ENCODE assay signal across 9 mouse cellular contexts in genomic region chr8:84634849-84635304, GRCm38 (mm10). TPM values are rescaled to one million over a fixed set of nuclear protein-coding genes. Genes with fewer than 3 reads are reported as not detected.
A peak's percentile ranks its signal among the peaks of the same experiment; 100 is the strongest.
DNase-seq lines count a peak whose midpoint lies in the region; ATAC-seq and TF ChIP-seq lines count a peak whose summit lies in the region.
"Had no signal": no experiment of that assay in that cellular context is flagged by ENCODE, and none has a peak within 500 bp of the region (broad histone marks: within the 10 kb centered on the region; RNA-seq: fewer than 3 reads in every experiment).

No protein-coding gene starts in this region.

- WGBS in cerebellum, adult 2 months, result 2% methylated on average over 9 of the region's 9 CpGs
- WGBS in hindbrain, embryonic 16.5 days, result 24% methylated on average over 9 of the region's 9 CpGs
- 63% methylated on average over 9 of the region's 9 CpGs for WGBS in lung, adult 2 months

- no peak overlapping the region for H3K4me3 ChIP-seq in cerebellum, adult 2 months (replicated peaks; ENCODE audit: insufficient read depth, low read depth, low read length)
- no peak overlapping the region for H3K4me3 ChIP-seq in hindbrain, embryonic 16.5 days (ENCODE audit: low read length)
- no peak overlapping the region for H3K4me3 ChIP-seq in lung, adult 2 months (replicated peaks; ENCODE audit: extremely low read depth, low read depth, low read length)
- H3K4me3 ChIP-seq: megakaryocyte, embryonic 14.5 days had no signal

- no peaks in the 10 kb centered on the region for H3K9me3 ChIP-seq in hindbrain, embryonic 16.5 days (ENCODE audit: control insufficient read depth, low read length)

- ATAC-seq in hindbrain, embryonic 16.5 days, result no peak
- no peak for ATAC-seq in erythroblast, adult 5-6 weeks (replicated peaks; ENCODE audit: low FRiP score, poor library complexity, severe bottlenecking)

- peak overlapping the region; percentile 39; the same call in 1 of the 2 replicates for H3K9ac ChIP-seq in hindbrain, embryonic 16.5 days (ENCODE audit: low read depth, low read length)

- DNase-seq in lung, postnatal 10 days, result peak; percentile 49
- DNase-seq in lung, postnatal 25 days (ENCODE audit: low spot score), result no peak
- peak; percentile 98 to 99 for DNase-seq in cerebellum, adult 2 months
- DNase-seq in gastrocnemius, adult 8-10 months (ENCODE audit: low spot score in 2 of 2), result peak; percentile 74 to 85
- DNase-seq in ovary, postnatal 36 days (ENCODE audit: low spot score), result peak; percentile 86
- DNase-seq in lung, adult 2 months, result no peak

- no peak; the same call in 1 of the 2 replicates for TF ChIP-seq CTCF in cerebellum, adult 2 months (IDR thresholded peaks at IDR 0.05; ENCODE audit: borderline replicate concordance, insufficient read depth, low read depth, low read length)
- no peak for TF ChIP-seq CTCF in lung, adult 2 months (IDR thresholded peaks at IDR 0.05; ENCODE audit: insufficient read depth, low read length)

- H3K36me3 ChIP-seq in hindbrain, embryonic 16.5 days (ENCODE audit: control insufficient read depth, insufficient read depth, low read length), result peaks cover 13% of the 10 kb centered on the region; the same call in 1 of the 2 replicates

- TF ChIP-seq POLR2A in cerebellum, adult 2 months (IDR thresholded peaks at IDR 0.05; ENCODE audit: borderline replicate concordance, insufficient read depth, low read length), result no peak
- no peak for TF ChIP-seq POLR2A in lung, adult 2 months (IDR thresholded peaks at IDR 0.05; ENCODE audit: borderline replicate concordance, extremely low read depth, low read depth, low read length)

- H3K4me2 ChIP-seq in hindbrain, embryonic 16.5 days (ENCODE audit: low read length), result no peak overlapping the region

- H3K4me1 ChIP-seq in cerebellum, adult 2 months (ENCODE audit: control insufficient read depth, insufficient read depth, low read length), result peaks cover 46% of the 10 kb centered on the region
- H3K4me1 ChIP-seq in hindbrain, embryonic 16.5 days (ENCODE audit: control insufficient read depth, insufficient read depth, low read depth, low read length), result peaks cover 16% of the 10 kb centered on the region
- no peaks in the 10 kb centered on the region for H3K4me1 ChIP-seq in lung, adult 2 months (ENCODE audit: control insufficient read depth, insufficient read depth, low read length)

- no peaks in the 10 kb centered on the region for H3K27me3 ChIP-seq in cerebellum, adult 2 months (ENCODE audit: control insufficient read depth, insufficient read depth, low read length)
- H3K27me3 ChIP-seq in hindbrain, embryonic 16.5 days (replicated peaks; ENCODE audit: control insufficient read depth, insufficient read depth, low read length), result no peaks in the 10 kb centered on the region

- H3K27ac ChIP-seq in cerebellum, adult 2 months (ENCODE audit: insufficient read depth, low read length), result peak overlapping the region; percentile 90
- H3K27ac ChIP-seq in hindbrain, embryonic 16.5 days (ENCODE audit: low read depth, low read length), result peak overlapping the region; percentile 67

RNA-seq across cellular contexts. Expression of gene Ier2, which starts 27.8 kb away (rescaled TPM):
- 13.9 and 15.1 TPM in 2 replicates for polyA plus RNA-seq in cerebellum, adult 2 months (2012; rRNA removed)
- 1 to 10 TPM; 4.3 to 5.1 (median 4.5) TPM for total RNA-seq in gastrocnemius, adult 8-10 months (2022)
- polyA plus RNA-seq in hindbrain, embryonic 16.5 days (2015; fragmentation: Nextera tagmentation; extraction: Ambion mirVana), result 18.2 and 19.6 TPM in 2 replicates
- polyA plus RNA-seq in lung, adult 2 months (2012; rRNA removed), result 34.6 and 47.1 TPM in 2 replicates
- total RNA-seq in erythroblast, adult 5-6 weeks (2015; ENCODE audit: low replicate concordance), result 17.8 and 22.9 TPM in 2 replicates
- total RNA-seq in erythroblast, adult 5-6 weeks (2017; ENCODE audit: low replicate concordance), result 9.2 and 14.8 TPM in 2 replicates

RNA-seq across cellular contexts. Expression of gene Trmt1, which starts 51.2 kb away (rescaled TPM):
- 144 and 148 TPM in 2 replicates for polyA plus RNA-seq in cerebellum, adult 2 months (2012; rRNA removed)
- 10 to 100 TPM; 44.9 to 73.7 (median 53.5) TPM for total RNA-seq in gastrocnemius, adult 8-10 months (2022)
- polyA plus RNA-seq in hindbrain, embryonic 16.5 days (2015; fragmentation: Nextera tagmentation; extraction: Ambion mirVana), result 66.8 and 71.2 TPM in 2 replicates
- 87.5 and 99.1 TPM in 2 replicates for polyA plus RNA-seq in lung, adult 2 months (2012; rRNA removed)
- total RNA-seq in erythroblast, adult 5-6 weeks (2015; ENCODE audit: low replicate concordance), result 9.8 and 16.9 TPM in 2 replicates
- total RNA-seq in erythroblast, adult 5-6 weeks (2017; ENCODE audit: low replicate concordance), result 18.3 and 21.5 TPM in 2 replicates

RNA-seq across cellular contexts. Expression of gene Nacc1, which starts 52.8 kb away (rescaled TPM):
- 91.0 and 93.9 TPM in 2 replicates for polyA plus RNA-seq in cerebellum, adult 2 months (2012; rRNA removed)
- total RNA-seq in gastrocnemius, adult 8-10 months (2022), result 10 to 100 TPM; 17.6 to 26.4 (median 20.7) TPM
- polyA plus RNA-seq in hindbrain, embryonic 16.5 days (2015; fragmentation: Nextera tagmentation; extraction: Ambion mirVana), result 12.4 and 15.5 TPM in 2 replicates
- polyA plus RNA-seq in lung, adult 2 months (2012; rRNA removed), result 72.5 and 81.8 TPM in 2 replicates
- 12.7 and 19.9 TPM in 2 replicates for total RNA-seq in erythroblast, adult 5-6 weeks (2015; ENCODE audit: low replicate concordance)
- 8.2 and 13.1 TPM in 2 replicates for total RNA-seq in erythroblast, adult 5-6 weeks (2017; ENCODE audit: low replicate concordance)

Comparison
In these comparisons a context has a peak if more than half of its experiments do, and no peak if none do; other contexts are left out.
1. DNase-seq: peak in lung, postnatal 10 days (single experiment), cerebellum, adult 2 months (2 of 2), gastrocnemius, adult 8-10 months (2 of 2) and ovary, postnatal 36 days (single experiment); none in lung, postnatal 25 days (single experiment) and lung, adult 2 months (single experiment).